Mouse (Mus musculus): ENCODE data around the gene Mast1.

The Mast1 gene

GRCm38 (mm10) chr8:84888280-84888679, 48.9 kb downstream of the Mast1 start:
- Histone ChIP-seq H3K36me3 (ENCODE audit: insufficient read depth, low read length) (peaks cover 88% of the 10 kb centered on the region), H3K4me1 (replicated peaks; ENCODE audit: low read depth, low read length) (peaks cover 13% of the 10 kb centered on the region), H3K27me3 (ENCODE audit: insufficient read depth, low read length) (no peaks in the 10 kb centered on the region), H3K4me3 (replicated peaks; ENCODE audit: low read length) (no peak overlapping the region), H3K9me3 (ENCODE audit: low read length) (no peaks in the 10 kb centered on the region)
- TF ChIP-seq CTCF (conservative IDR thresholded peaks at IDR 0.05; ENCODE audit: low read length): no peak
- TF ChIP-seq NANOG (IDR thresholded peaks at IDR 0.05; ENCODE audit: borderline replicate concordance, low read length): no peak
- no peak for TF ChIP-seq POU5F1 (IDR thresholded peaks at IDR 0.05; ENCODE audit: borderline replicate concordance, low read length)

- no peak for TF ChIP-seq CTCF (conservative IDR thresholded peaks at IDR 0.05; ENCODE audit: low read length)
- TF ChIP-seq NANOG (IDR thresholded peaks at IDR 0.05; ENCODE audit: borderline replicate concordance, low read length): no peak
- no peak for TF ChIP-seq POU5F1 (IDR thresholded peaks at IDR 0.05; ENCODE audit: borderline replicate concordance, low read length)
- no peaks in the 10 kb centered on the region for H3K4me1 ChIP-seq (replicated peaks; ENCODE audit: low read depth, low read length)
Observed at GRCm38 (mm10) chr8:84884728-84885127, 52.4 kb downstream of the Mast1 start.

GRCm38 (mm10) chr8:84878915-84879314, 58.2 kb downstream of the Mast1 start:
- TF ChIP-seq NANOG (IDR thresholded peaks at IDR 0.05; ENCODE audit: borderline replicate concordance, low read length): no peak
- TF ChIP-seq CTCF (conservative IDR thresholded peaks at IDR 0.05; ENCODE audit: low read length): no peak
- TF ChIP-seq POU5F1 (IDR thresholded peaks at IDR 0.05; ENCODE audit: borderline replicate concordance, low read length): no peak
- Histone ChIP-seq H3K4me1 (replicated peaks; ENCODE audit: low read depth, low read length) (peaks cover 4% of the 10 kb centered on the region; the same call in 1 of the 2 replicates), H3K4me3 (replicated peaks; ENCODE audit: low read length) (no peak overlapping the region), H3K27me3 (ENCODE audit: insufficient read depth, low read length) (no peaks in the 10 kb centered on the region), H3K36me3 (ENCODE audit: insufficient read depth, low read length) (peaks cover 85% of the 10 kb centered on the region), H3K9me3 (ENCODE audit: low read length) (no peaks in the 10 kb centered on the region)

More at GRCm38 (mm10) chr8:84884728-84885127, 52.4 kb downstream of the Mast1 start:
- Histone ChIP-seq H3K9me3 (ENCODE audit: low read length) (no peaks in the 10 kb centered on the region), H3K4me3 (replicated peaks; ENCODE audit: low read length) (no peak overlapping the region), H3K27me3 (ENCODE audit: insufficient read depth, low read length) (no peaks in the 10 kb centered on the region), H3K36me3 (ENCODE audit: insufficient read depth, low read length) (peaks cover 92% of the 10 kb centered on the region)

- Histone ChIP-seq H3K9me3 (ENCODE audit: low read length) (no peaks in the 10 kb centered on the region), H3K27me3 (ENCODE audit: insufficient read depth, low read length) (peaks cover 6% of the 10 kb centered on the region), H3K4me1 (replicated peaks; ENCODE audit: low read depth, low read length) (peaks cover 14% of the 10 kb centered on the region), H3K36me3 (ENCODE audit: insufficient read depth, low read length) (peaks cover 78% of the 10 kb centered on the region), H3K4me3 (replicated peaks; ENCODE audit: low read length) (no peak overlapping the region)
- no peak for TF ChIP-seq NANOG (IDR thresholded peaks at IDR 0.05; ENCODE audit: borderline replicate concordance, low read length)
- no peak for TF ChIP-seq CTCF (conservative IDR thresholded peaks at IDR 0.05; ENCODE audit: low read length)
- no peak for TF ChIP-seq POU5F1 (IDR thresholded peaks at IDR 0.05; ENCODE audit: borderline replicate concordance, low read length)
Observed at GRCm38 (mm10) chr8:84877297-84878035, 59.7 kb downstream of the Mast1 start.

GRCm38 (mm10) chr8:84874339-84874738, 62.8 kb downstream of the Mast1 start:
- Histone ChIP-seq H3K27me3 (ENCODE audit: insufficient read depth, low read length) (peaks cover 6% of the 10 kb centered on the region), H3K4me3 (replicated peaks; ENCODE audit: low read length) (no peak overlapping the region), H3K9me3 (ENCODE audit: low read length) (no peaks in the 10 kb centered on the region), H3K4me1 (replicated peaks; ENCODE audit: low read depth, low read length) (peaks cover 27% of the 10 kb centered on the region), H3K36me3 (ENCODE audit: insufficient read depth, low read length) (peaks cover 71% of the 10 kb centered on the region)
- TF ChIP-seq POU5F1 (IDR thresholded peaks at IDR 0.05; ENCODE audit: borderline replicate concordance, low read length): no peak
- no peak for TF ChIP-seq NANOG (IDR thresholded peaks at IDR 0.05; ENCODE audit: borderline replicate concordance, low read length)
- TF ChIP-seq CTCF (conservative IDR thresholded peaks at IDR 0.05; ENCODE audit: low read length): no peak

- H3K4me1 ChIP-seq (replicated peaks; ENCODE audit: low read depth, low read length): peaks cover 23% of the 10 kb centered on the region
- H3K4me3 ChIP-seq (replicated peaks; ENCODE audit: low read length): peak overlapping the region; percentile 82
- TF ChIP-seq POU5F1 (IDR thresholded peaks at IDR 0.05; ENCODE audit: borderline replicate concordance, low read length) (no peak), CTCF (conservative IDR thresholded peaks at IDR 0.05; ENCODE audit: low read length) (no peak), NANOG (IDR thresholded peaks at IDR 0.05; ENCODE audit: borderline replicate concordance, low read length) (no peak)
- peaks cover 75% of the 10 kb centered on the region for H3K36me3 ChIP-seq (ENCODE audit: insufficient read depth, low read length)
- H3K27me3 ChIP-seq (ENCODE audit: insufficient read depth, low read length): peaks cover 6% of the 10 kb centered on the region
- H3K9me3 ChIP-seq (ENCODE audit: low read length): no peaks in the 10 kb centered on the region
Observed at GRCm38 (mm10) chr8:84873016-84873415, 64.1 kb downstream of the Mast1 start.

GRCm38 (mm10) chr8:84872309-84872965, 64.7 kb downstream of the Mast1 start:
- Histone ChIP-seq H3K4me1 (replicated peaks; ENCODE audit: low read depth, low read length) (peaks cover 23% of the 10 kb centered on the region), H3K9me3 (ENCODE audit: low read length) (no peaks in the 10 kb centered on the region), H3K27me3 (ENCODE audit: insufficient read depth, low read length) (peaks cover 6% of the 10 kb centered on the region), H3K4me3 (replicated peaks; ENCODE audit: low read length) (peak overlapping the region; percentile 82), H3K36me3 (ENCODE audit: insufficient read depth, low read length) (peaks cover 75% of the 10 kb centered on the region)
- TF ChIP-seq POU5F1 (IDR thresholded peaks at IDR 0.05; ENCODE audit: borderline replicate concordance, low read length) (no peak), NANOG (IDR thresholded peaks at IDR 0.05; ENCODE audit: borderline replicate concordance, low read length) (no peak), CTCF (conservative IDR thresholded peaks at IDR 0.05; ENCODE audit: low read length) (no peak)

- H3K27me3 ChIP-seq (ENCODE audit: insufficient read depth, low read length): peaks cover 6% of the 10 kb centered on the region
- H3K4me1 ChIP-seq (replicated peaks; ENCODE audit: low read depth, low read length): peaks cover 26% of the 10 kb centered on the region
- TF ChIP-seq POU5F1 (IDR thresholded peaks at IDR 0.05; ENCODE audit: borderline replicate concordance, low read length) (no peak), CTCF (conservative IDR thresholded peaks at IDR 0.05; ENCODE audit: low read length) (peak; percentile 3; the same call in 1 of the 2 replicates)
- no peaks in the 10 kb centered on the region for H3K9me3 ChIP-seq (ENCODE audit: low read length)
- H3K36me3 ChIP-seq (ENCODE audit: insufficient read depth, low read length): peaks cover 75% of the 10 kb centered on the region
- peak within 1 kb of the TSS; percentile 82 for H3K4me3 ChIP-seq (replicated peaks; ENCODE audit: low read length)
Observed at GRCm38 (mm10) chr8:84871376-84872308, 65.5 kb downstream of the Mast1 start, which contains the start of gene Syce2. Syce2 (plus strand) TSS chr8:84872111.

All from E14TG2a.4 (cell line).